Mouse (Mus musculus) bone marrow, adult 2 months (tissue): ENCODE results near the gene Zbtb43.

Experiments used
- CTCF ChIP-seq: fragments of 200-500 bp; IDR thresholded peaks from 2 replicates; pipeline ENCODE4 v1.5.1; 2011; ENCODE audit warnings: low read length, control low read depth; ENCODE audit not compliant: control insufficient read depth, insufficient read depth
- POLR2A ChIP-seq: fragments of 200-500 bp; IDR thresholded peaks from 2 replicates; pipeline ENCODE4 v1.6.1; 2011; ENCODE audit warnings: low read depth, mild to moderate bottlenecking, control low read depth, low read length, borderline replicate concordance; ENCODE audit not compliant: control insufficient read depth

GRCm38 (mm10) chr2:33459660-33460059, 8.7 kb downstream of the Zbtb43 start:
- TF ChIP-seq CTCF = no peak
- TF ChIP-seq POLR2A = no peak
